Mouse (Mus musculus) lung, postnatal 0 days (tissue): ENCODE results near the gene Mb21d2.

ENCODE experiments used
- CTCF ChIP-seq: IDR thresholded peaks from 2 replicates; pipeline ENCODE4 v1.5.1; 2016; ENCODE audit warnings: antibody characterized with exemption, mild to moderate bottlenecking
- EP300 ChIP-seq: IDR thresholded peaks from 2 replicates; pipeline ENCODE4 v1.6.1; 2016; ENCODE audit warnings: antibody characterized with exemption, mild to moderate bottlenecking, control low read depth

- no peak for TF ChIP-seq CTCF
- TF ChIP-seq EP300 = no peak
Observed at GRCm38 (mm10) chr16:28824781-28825180, 104.7 kb downstream of the Mb21d2 start.
